Mouse (Mus musculus): ENCODE data around the gene Itga7.
"Not testable (repeated sequence)": the region's sequence is repeated elsewhere in the genome, so short reads cannot be mapped to it uniquely, and the experiment has no call there.

The Itga7 gene

DNA sequence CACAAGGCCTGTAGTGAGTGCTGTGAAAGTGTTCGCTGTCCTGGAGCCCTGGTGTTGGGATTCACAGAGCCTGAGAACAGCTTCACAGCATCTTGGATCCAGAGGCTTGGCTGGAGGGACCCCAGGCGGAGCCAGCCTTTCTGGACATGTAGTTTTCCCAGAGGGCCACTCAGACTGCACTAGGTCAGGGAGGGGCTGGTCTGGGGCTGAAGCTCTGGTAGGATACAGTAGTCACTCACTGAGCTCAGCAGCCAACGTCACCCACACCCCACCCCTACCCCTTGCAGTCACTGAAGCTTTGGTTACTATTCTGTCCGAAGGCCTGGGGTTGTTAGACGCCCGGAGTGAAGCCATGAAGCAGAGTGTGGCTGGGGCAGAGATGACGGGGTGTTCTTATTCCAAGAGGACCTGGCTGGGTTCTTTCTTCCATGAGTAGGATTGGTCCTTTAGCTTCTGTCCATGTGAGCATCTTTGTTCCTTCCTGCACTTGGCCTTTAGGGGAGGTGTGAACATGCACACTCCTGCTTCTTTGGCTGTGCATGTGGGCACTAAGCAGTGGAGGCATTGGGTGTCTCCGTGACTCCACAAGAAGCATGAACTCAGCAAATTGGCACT is 2.3 kb downstream of the Itga7 start:
- no peak for DNase-seq (ENCODE audit: low read depth)

DNA sequence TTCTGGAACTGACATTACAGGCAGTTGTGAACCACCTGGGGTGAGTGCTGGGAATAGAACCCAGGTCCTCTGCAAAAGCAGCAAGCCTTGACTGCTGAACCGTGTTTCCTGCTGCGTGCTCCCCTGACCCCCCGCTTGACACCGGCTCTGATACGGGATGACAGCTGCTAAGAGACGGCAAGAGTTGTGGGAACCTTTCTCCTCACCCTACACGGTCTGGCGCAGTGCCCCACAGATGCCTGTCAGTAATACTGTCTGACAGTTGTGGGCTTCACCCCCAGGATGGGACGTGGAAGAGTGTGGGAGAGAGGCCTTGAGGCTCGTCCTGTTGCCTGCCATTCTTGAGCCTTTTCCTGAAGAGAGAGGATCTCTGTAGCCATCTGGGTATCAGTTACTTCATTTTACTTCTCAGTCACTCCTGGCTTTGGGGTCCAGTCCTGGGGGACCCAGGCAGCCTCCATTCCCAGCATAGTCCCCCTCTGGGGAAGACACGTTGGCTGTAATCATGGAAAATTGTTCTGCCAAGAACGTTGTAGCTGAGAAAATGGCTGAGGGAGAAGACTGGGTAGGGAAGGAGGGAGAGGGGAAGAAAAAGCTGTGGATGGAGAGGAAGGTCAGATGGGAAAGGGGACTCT is 4.3 kb downstream of the Itga7 start:
- no peak for DNase-seq (ENCODE audit: low read depth)

DNA sequence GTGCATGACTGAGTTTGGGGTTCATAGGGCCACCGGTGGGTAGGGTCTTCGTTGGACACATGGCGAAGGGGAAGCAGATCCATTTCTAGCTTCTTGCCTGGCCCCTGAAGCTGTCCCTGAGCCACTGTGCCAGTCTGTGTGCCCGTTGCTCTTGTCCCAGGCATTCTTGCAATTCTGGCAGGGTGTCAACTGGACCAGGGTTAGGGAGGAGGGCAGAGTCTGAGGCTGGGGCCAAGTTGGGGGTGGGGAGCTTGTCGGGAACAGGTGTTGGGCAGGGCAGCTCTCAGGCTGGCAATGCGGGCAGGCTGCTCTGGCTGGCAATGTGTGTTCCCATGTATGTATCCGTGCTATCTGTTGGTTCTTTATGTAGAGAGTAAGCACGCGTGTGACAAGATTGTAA is 4.8 kb downstream of the Itga7 start:
- DNase-seq (ENCODE audit: low read depth) = no peak

DNA sequence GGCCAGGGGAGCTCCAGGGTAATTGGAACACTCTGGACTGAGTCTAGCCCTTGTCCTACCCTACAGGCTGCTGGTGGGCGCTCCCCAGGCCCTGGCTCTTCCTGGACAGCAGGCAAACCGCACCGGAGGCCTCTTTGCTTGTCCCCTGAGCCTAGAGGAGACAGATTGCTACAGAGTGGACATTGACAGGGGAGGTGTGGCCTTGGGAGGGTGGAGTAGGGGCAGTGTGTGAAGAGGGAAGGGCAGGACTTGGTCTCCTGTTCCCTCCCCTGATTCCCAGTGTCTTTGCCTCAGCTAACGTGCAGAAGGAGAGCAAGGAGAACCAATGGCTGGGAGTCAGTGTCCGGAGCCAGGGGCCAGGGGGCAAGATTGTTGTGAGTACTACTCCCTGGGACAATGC is 5.4 kb downstream of the Itga7 start:
- no peak for DNase-seq (ENCODE audit: low read depth)

DNA sequence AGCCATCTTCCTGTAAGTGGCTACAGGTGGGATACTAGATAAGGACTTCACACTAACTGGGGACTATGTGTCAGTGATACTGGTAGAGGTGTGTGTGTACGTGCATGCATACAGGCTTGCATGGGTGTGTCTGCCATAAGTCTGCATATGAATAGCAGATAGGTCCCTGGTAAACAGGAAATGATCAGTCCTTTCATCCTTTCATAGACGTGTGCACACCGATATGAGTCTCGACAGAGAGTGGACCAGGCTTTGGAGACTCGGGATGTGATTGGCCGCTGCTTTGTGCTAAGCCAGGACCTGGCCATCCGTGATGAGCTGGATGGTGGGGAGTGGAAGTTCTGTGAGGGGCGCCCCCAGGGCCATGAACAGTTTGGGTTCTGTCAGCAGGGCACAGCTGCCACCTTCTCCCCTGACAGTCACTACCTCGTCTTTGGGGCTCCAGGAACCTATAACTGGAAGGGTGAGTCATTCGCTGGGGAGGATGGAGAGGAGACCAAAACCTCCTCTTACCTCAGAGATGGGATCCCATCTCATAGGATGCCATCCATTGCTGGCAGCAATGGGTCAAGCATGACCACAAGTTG is 7.0 kb downstream of the Itga7 start:
- DNase-seq (ENCODE audit: low read depth) = no peak

DNA sequence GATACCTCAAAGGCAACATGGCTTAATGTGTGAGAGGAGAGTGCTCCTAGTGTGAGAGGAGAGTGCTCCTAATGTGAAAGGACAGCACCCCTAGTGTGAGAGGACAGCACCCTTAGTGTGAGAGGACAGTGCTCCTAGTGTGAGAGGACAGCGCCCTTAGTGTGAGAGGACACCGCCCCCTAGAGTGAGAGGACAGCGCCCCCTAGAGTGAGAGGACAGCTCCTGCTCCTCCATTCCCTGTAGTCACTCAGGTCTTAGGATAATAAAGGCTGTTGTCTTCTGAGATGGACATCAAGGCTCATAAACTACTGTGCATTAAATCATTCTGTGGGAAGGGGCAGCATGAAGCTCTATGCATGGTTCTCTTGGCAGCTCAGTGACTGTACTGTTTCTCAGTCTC is 12.1 kb downstream of the Itga7 start:
- DNase-seq (ENCODE audit: low read depth) = peak; percentile 10

DNA sequence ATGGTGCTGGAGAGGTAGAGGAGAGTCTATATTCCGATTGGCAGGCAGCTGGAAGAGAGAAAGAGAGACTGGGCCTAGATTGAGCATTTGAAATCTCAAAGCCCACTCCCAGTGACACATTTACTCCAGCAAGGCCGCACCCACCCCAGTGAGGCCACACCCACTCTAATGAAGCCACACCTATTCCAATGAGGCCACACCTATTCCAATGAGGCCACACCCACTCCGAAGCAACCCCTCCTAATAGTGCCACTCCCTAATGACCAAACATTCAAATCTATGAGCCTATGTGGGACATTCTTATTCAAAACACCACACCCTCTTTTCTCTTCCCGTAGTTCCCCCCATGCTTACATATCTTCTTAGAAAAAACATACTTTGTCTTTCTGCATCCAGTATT is 13.9 kb downstream of the Itga7 start:
- DNase-seq (ENCODE audit: low read depth) = no peak

DNA sequence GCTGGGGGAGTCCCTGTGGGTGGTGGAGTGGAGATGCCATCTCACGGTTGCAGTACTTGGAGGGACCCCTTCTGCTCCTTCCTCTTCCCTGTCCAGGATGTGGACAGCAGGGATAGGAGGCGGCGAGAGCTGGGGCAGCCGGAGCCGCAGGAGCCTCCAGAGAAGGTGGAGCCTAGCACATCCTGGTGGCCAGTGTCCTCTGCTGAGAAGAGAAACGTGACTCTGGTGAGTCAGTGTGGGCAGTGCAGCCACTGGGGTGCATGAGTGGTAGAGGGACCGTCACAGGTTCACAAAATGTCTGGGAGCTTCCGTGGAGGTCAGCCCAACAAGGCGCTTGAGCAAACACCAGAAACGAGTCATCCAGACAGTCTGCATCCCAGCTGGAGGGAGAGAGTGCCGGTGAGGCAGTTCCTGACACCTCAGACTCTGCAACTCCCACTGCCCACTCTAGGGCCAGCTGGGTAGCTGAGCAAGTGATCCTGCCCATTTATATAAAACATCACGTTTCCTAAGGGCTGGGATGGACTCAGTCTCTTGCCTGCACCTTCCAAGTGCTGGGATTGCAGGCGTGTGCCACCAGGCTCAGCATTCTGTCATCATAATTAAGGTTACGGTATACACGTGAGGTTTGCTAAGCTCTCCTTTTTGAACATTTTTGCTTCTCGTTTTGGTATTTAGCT is 16.7 kb downstream of the Itga7 start:
- DNase-seq (ENCODE audit: low read depth) = no peak

DNA sequence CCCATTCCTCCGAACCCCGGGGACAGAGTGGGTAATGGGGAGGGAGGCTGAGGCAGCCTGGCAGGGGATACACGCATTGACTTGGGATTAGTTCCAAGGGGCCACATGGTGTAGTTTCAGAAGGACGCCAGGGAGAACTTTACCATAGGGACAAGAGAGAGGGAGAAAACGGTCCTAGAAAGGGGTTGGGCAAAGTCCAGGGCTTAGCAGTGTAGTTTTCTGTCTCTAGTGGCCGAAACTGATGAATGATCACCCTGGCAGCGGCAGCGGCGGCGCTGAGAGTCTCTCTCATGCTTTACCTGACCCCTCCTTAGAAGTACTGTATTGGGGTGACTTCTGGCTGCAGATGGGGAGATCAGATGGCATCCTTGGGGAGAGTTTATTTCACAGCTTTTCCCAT is 24.7 kb downstream of the Itga7 start:
- DNase-seq (ENCODE audit: low read depth) = no peak

DNA sequence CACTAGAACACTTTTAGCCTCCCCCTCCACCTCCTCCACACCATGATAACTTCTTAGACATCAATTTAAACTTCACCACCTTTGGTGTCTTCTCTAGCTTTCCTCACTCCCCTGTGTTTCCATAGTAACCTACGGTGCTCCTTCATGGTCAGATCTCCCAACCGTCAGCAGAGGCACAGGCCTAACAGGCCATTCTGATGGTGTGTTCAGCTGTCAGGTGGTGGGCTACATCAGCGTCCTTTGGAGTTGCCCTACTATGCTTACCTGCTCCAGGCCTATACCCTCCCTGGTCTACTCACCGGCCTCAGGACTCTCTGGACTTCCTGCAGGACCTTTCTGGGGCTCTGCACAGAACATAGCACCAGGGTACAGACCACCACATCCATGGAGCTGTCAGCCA is 26.5 kb downstream of the Itga7 start:
- DNase-seq (ENCODE audit: low read depth) = no peak

DNA sequence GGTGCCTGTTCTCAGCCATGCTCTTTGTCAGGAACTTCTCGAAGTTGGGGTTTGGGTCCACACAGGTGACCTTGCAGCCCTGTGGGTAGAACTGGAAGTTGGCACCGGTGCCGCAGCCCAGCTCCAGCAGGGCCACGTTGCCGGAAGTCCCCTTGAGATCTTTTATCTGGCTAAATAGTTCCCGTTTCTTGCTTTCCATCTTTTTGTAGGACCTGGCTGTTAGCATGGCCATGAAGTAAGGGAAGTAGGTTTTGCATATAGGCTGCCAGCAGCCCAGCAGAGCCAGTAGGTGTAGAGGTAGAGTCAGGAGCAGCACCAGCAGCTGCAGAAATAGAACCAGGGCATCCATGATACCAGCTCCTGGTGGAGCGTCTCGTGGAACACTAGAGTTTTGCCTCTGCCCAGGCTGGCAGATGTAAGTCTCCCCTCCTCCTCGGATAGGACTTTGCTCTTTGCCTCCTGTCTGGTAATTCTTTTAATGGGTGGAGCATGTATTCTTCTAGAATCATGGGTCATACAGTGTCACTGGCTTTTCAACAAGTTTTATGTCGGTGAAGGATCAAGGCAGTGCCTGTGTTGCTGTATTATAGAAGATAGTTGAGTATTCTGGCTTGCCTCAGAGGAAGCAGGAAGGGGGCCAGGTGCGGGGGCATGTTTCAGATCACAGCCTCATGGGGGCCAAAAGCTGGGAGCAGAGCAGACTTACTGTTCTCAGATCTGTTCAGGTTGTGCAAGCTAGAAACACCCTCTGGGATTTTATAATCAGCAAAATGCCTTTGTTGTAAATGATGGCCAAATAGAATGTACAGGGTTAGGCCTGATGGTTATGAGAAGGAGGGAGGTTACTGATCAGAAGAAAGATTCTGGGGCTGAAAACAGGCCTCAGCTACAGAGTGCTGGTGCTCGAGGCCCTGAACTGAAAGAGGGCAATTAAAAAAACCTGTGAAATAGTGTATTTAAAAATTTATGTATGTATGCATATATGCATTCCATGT is 27.3 kb downstream of the Itga7 start, which contains the start of gene Mettl7b:
TSS of gene Mettl7b (minus strand) at position 399 of the 995 bp plus-strand sequence.
- no peak for DNase-seq (ENCODE audit: low read depth)

DNA sequence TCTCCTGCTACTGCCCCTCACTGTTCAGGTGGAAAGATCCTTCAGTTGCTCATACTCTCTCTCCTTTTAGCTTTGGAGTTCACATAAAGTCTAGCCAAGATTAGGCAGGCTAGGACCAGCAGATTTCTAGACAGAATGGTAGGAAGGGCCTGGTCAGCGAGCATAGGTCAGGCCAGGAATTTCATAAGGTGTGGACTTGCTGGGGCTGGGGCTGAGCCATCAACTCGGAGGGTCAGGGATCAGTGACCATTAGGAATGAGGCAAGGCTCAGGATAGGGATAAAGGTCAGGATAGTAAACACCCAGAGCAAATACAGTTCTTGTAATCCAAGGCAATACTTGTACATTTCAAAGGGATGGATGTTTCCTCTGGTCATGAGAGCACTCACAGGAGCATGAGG is 31.3 kb downstream of the Itga7 start:
- no peak for DNase-seq (ENCODE audit: low read depth)

DNA sequence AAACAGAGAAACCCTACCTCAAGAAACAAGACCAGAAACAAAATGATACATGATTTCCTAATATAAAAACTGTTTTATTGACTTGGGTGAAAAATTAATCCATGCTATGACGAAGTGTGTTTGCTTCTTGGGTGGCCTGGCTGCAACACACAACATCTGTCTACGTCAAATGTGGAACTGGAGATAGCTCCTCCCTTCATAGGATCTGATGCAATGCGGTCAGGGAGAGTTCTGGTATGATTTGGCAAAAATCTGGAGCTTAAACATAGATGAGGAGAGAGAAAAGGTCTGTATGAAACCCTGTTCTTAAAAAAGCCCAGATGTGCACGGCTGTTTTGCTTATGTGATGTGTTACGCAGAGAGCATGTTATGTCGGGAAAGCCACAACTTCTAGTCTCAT is 32.3 kb downstream of the Itga7 start:
- no peak for DNase-seq (ENCODE audit: low read depth)

DNA sequence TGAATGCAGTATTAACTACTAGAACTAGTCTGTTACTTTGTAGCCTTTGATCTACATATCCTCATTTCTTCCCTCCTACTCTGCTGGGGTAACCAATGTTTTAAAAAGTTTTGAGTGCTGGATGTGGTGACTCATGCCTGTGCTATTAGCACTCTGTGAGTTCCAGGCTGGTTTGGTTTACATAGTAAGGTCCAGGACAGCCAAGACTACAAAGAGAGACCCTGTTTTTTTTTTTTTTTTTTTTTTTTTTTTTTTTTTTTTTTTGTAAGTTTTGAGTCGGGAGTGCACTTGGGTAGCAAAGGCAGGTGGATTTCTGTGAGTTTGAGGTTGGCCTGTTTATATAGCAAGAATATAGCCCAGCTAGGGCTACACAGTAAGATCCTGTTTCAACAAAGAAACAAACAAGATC is 34.7 kb downstream of the Itga7 start:
- no peak for DNase-seq (ENCODE audit: low read depth)

DNA sequence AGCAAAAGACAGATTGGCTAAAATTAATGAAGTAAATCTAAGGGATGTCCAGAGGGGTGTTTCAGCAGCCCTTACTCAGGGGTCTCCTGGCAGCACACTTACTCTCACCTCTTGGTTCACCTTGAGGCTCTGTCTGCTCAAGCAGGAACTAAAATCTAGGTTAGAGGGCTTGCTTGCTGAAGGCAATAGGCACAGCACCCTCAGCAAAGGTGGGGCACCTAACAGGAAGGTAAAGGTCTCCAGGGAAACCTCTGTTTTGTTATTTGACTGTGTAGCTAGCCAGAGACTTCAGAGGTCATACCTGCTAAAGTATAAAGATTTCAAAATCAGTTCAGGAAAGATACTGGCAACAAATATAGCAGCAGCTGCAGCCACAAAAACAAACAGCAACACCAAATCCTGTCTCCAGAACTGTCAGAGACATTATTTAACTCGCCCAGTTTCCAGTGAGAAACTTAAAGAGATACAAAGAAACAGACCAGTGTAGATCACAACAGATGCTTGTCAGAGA is 37.2 kb downstream of the Itga7 start:
- DNase-seq (ENCODE audit: low read depth) = no peak

DNA sequence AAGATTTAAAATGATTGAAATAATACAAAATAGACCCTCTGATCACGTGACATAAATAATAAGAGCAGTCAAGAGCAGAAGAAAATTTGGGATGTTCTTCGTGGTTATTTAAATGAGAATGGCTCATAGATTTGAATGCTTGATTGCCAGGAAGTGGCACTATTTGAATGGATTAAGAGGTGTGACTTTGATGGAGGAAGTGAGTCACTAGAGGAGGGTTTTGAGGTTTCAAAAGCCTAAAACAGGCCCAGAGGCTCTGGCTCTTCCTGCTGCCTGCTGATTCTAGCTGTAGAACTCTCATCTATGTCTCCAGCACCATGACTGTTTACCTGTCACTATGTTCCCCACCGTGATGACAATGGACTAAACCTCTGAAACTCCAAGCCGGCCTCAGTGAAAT is 39.2 kb downstream of the Itga7 start:
- DNase-seq (ENCODE audit: low read depth) = no peak

DNA sequence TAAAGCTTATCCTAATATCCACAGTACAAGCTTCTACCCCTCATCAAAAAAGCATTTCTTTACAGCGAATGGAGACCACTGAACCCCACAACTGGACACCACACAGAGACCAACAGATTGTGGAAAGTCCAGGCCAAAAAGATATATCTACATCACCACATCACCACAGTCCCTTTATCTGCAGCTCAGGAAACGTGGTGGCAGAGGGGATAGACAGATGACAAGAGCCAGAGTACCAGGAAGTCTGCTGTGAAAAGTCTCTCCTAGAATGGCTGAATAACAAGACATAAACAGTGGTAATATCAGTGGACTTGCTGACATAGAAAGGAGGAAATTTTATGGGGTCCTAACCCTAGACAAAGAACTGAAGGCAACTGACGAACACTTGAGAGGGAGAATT is 42.8 kb downstream of the Itga7 start:
- no peak for DNase-seq (ENCODE audit: low read depth)

DNA sequence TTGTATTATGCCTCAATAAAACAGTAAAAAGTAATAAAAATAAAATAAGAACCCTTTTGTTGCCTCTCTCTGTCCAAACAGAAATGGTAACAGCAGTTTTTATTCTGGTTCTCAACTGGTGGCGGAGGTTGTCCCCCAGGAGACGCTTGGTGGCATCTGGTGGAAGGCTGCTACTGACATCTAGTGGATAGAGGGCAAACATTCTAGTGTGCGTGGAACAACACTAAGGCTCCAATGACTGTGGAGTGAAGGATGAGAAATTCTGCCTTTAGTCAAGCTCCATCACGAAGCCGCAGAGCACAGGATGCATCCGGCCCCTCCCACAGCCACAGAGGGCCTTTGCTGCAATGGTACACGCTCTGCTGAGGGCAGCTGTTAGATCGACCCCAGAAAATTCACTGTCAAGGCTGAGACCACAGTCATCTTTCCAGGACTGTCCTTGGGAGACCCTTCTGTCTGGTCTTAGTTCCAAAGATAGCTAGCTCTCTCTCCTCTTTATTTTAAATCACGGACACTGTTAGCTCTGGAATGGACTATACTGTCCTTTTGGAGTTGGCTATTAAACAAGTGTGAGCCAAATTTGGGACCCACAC is 44.0 kb downstream of the Itga7 start:
- DNase-seq (ENCODE audit: low read depth) = peak; percentile 5

DNA sequence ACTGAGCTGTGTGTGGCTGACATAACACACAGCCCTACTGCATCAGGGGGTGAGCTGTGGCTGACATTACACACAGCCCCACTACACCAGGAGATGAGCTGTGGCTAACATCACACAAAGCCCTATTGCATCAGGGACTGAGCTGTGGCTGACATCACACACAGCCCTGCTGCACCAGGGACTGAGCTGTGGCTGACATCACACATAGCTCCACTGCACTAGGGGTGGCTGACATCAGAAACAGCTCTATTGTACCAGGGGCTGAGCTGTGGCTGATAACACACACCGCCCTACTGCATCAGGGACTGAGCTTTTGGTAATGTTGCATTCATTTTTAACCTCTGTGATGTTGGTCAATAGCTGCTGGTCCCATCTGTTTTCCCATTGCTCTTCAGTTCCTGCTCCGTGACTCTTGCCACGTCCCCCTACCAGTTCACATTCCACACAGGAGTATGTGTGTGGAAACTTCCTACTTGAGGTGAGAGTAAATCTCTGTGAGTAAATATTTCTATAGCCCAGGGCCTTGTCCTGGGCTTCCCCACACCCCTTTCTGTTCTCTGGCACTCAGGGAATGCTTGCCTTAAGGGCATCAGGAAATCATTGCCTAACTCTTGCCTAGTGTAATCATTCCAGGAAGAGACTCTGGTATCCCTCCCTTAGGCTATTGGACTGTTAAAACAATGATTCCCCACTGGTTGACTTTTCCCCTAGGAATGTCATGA is 47.2 kb downstream of the Itga7 start:
- DNase-seq (ENCODE audit: low read depth) = no peak

DNA sequence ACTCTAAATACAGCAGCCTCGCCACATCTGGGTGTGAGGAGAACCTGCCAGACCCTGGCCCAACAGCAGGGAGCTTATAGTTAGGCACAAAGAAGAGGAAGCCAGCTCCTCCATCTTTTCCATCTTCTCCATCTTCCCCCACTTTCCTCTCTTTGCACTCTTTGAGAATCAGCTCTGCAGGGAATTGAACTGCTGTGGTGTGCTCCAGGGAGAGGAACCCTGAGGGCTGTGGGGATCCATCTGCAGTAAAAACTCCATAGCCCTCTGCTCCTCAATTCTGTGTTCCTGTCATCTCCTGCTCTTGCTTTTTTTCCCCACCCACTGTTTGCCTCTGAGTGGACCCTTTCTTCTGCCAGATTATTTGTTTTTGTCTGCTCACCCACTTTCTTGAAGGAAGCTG is 55.5 kb downstream of the Itga7 start, which contains the start of gene Olfr9:
TSS of gene Olfr9 (plus strand) at position 301 of the 400 bp plus-strand sequence.
- not testable (repeated sequence) for DNase-seq (ENCODE audit: low read depth)
